Mouse (Mus musculus): ENCODE results near the gene Stat2. TPM values are rescaled to one million over a fixed set of nuclear protein-coding genes. Genes with fewer than 3 reads are reported as not detected.
"Not testable (repeated sequence)": the region's sequence is repeated elsewhere in the genome, so short reads cannot be mapped to it uniquely, and the experiment has no call there.

Stat2 gene
- total and polyA plus RNA-seq, 3 experiments: 7.3 to 12.2 (median 11.0) TPM

DNA sequence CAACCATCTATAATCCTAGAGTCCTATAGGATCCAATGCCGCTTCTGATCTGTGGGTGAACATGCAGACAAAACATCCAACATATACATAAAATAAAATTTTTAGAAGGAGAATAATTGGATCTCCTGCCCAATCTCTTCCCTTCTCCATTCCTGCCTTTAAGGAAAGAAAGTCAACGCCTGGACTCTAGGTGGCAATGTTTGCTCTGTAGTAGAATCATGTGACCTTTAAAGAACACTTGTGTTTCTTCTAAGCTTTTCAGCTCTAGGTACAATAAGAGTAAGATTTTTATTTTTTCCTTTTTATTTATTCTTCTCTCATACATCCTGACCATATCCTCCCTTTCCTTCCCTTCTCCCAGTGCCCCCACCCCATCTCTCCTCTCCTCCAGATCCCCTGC is 1.5 kb downstream of the Stat2 start:
- DNase-seq: no peak
- no peak overlapping the region for H3K27ac ChIP-seq
- H3K9ac ChIP-seq (ENCODE audit: low read depth, low read length): no peak overlapping the region
- H3K27me3 ChIP-seq (ENCODE audit: control insufficient read depth, insufficient read depth, low read length): no peaks in the 10 kb centered on the region
- no peaks in the 10 kb centered on the region; the same call in 1 of the 2 replicates for H3K79me2 ChIP-seq (replicated peaks; ENCODE audit: control insufficient read depth, insufficient read depth, low read length)
- H3K4me1 ChIP-seq (ENCODE audit: control insufficient read depth, insufficient read depth, low read length): peaks cover 5% of the 10 kb centered on the region
- H3K4me3 ChIP-seq: no peak overlapping the region
- H3K36me3 ChIP-seq (ENCODE audit: control insufficient read depth, insufficient read depth, low read length): peaks cover 5% of the 10 kb centered on the region; the same call in 1 of the 2 replicates
- TF ChIP-seq CTCF (IDR thresholded peaks at IDR 0.05): peak; percentile 57
- no peak for TF ChIP-seq POLR2A (IDR thresholded peaks at IDR 0.05; ENCODE audit: insufficient read depth, low read depth, low read length)
- TF ChIP-seq EP300 (IDR thresholded peaks at IDR 0.05; ENCODE audit: insufficient read depth, low read depth, low read length): no peak
- WGBS: 55% methylated on average over 2 of the region's 2 CpGs
- intact Hi-C loops (cut with DNase I): no loop called here

GRCm38 (mm10) chr10:128272819-128273439 is 2.6 kb downstream of the Stat2 start:
- H3K79me2 ChIP-seq (replicated peaks; ENCODE audit: control insufficient read depth, insufficient read depth, low read length); H3K27ac ChIP-seq; DNase-seq; intact Hi-C loops (cut with DNase I); H3K36me3 ChIP-seq (ENCODE audit: control insufficient read depth, insufficient read depth, low read length); H3K9ac ChIP-seq (ENCODE audit: low read depth, low read length); H3K4me1 ChIP-seq (ENCODE audit: control insufficient read depth, insufficient read depth, low read length); H3K27me3 ChIP-seq (ENCODE audit: control insufficient read depth, insufficient read depth, low read length); H3K4me3 ChIP-seq: not testable (repeated sequence)
- peak; percentile 40 for TF ChIP-seq CTCF (IDR thresholded peaks at IDR 0.05)
- 93% methylated on average over 7 of the region's 7 CpGs for WGBS

DNA sequence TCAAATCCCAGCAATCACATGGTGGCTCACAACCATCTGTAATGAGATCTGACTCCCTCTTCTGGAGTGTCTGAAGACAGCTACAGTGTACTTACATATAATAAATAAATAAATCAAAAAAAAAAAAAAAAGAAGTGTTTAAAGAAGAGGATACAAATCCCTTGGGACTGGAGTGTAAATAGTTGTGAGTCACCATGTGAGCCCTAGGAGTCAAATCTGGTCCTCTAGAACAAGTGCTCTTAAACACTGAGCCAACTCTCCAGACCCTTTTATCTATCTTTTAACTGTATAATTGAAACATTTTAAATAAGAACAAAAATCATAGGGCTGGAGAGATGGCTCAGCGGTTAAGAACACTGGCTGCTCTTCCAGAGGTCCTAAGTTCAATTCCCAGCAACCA is 5.0 kb downstream of the Stat2 start:
- H3K27me3 ChIP-seq (ENCODE audit: control insufficient read depth, insufficient read depth, low read length); H3K79me2 ChIP-seq (replicated peaks; ENCODE audit: control insufficient read depth, insufficient read depth, low read length); H3K9ac ChIP-seq (ENCODE audit: low read depth, low read length); H3K36me3 ChIP-seq (ENCODE audit: control insufficient read depth, insufficient read depth, low read length); intact Hi-C loops (cut with DNase I); DNase-seq; H3K27ac ChIP-seq; H3K4me3 ChIP-seq; H3K4me1 ChIP-seq (ENCODE audit: control insufficient read depth, insufficient read depth, low read length): not testable (repeated sequence)
- WGBS: 83% methylated on average over 1 of the region's 1 CpGs

DNA sequence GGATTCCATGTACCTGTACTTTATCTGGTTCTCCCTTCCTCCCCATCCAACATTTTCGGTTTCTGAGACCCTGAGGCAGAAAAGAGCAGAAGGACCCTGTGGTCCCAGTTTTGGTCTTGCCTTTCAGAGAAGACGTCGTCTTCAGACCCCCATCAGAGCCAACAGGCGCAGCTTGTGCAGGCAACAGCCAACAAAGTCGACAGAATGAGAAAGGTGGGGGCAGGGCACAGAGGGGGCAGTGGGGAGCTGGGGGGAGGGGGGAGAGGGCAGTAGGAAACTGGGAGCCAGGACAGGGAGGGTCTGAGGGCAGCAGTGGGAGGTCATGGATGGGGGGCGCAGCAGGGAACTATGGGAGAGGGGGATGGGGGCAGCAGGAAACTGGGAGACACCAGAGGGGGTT is 7.8 kb downstream of the Stat2 start:
- no peak overlapping the region for H3K9ac ChIP-seq (ENCODE audit: low read depth, low read length)
- H3K4me3 ChIP-seq: no peak overlapping the region
- H3K36me3 ChIP-seq (ENCODE audit: control insufficient read depth, insufficient read depth, low read length): no peaks in the 10 kb centered on the region
- H3K27ac ChIP-seq: no peak overlapping the region
- intact Hi-C loops (cut with DNase I): no loop called here
- no peaks in the 10 kb centered on the region for H3K4me1 ChIP-seq (ENCODE audit: control insufficient read depth, insufficient read depth, low read length)
- TF ChIP-seq POLR2A (IDR thresholded peaks at IDR 0.05; ENCODE audit: insufficient read depth, low read depth, low read length): no peak
- no peak for TF ChIP-seq CTCF (IDR thresholded peaks at IDR 0.05)
- TF ChIP-seq EP300 (IDR thresholded peaks at IDR 0.05; ENCODE audit: insufficient read depth, low read depth, low read length): no peak
- no peak for DNase-seq
- H3K27me3 ChIP-seq (ENCODE audit: control insufficient read depth, insufficient read depth, low read length): no peaks in the 10 kb centered on the region
- H3K79me2 ChIP-seq (replicated peaks; ENCODE audit: control insufficient read depth, insufficient read depth, low read length): no peaks in the 10 kb centered on the region
- 71% methylated on average over 6 of the region's 6 CpGs for WGBS

DNA sequence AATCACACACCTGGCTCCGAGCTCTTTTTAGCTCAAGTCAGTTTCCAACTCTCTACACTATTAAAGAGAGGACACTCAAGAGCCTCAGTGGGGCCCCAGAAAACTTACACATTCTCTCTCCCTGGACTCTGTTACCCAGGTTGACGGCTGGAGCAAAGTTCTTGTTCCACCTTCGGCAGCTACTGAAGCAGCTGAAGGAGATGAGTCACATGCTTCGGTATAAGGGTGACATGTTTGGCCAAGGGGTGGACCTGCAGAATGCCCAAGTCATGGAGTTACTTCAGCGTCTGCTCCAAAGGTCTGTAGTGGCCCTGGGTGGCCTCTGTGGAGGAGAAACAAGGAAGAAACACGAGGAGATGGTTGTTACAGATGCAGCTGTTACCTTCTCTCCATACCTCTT is 10.6 kb downstream of the Stat2 start:
- no peaks in the 10 kb centered on the region for H3K4me1 ChIP-seq (ENCODE audit: control insufficient read depth, insufficient read depth, low read length)
- H3K27me3 ChIP-seq (ENCODE audit: control insufficient read depth, insufficient read depth, low read length): no peaks in the 10 kb centered on the region
- intact Hi-C loops (cut with DNase I): loop anchor here (10.0 kb wide), 1 partner anchor 146 kb away; no protein-coding TSS in a partner anchor
- no peak overlapping the region for H3K4me3 ChIP-seq
- no peak for DNase-seq
- H3K79me2 ChIP-seq (replicated peaks; ENCODE audit: control insufficient read depth, insufficient read depth, low read length): no peaks in the 10 kb centered on the region
- no peak overlapping the region for H3K9ac ChIP-seq (ENCODE audit: low read depth, low read length)
- TF ChIP-seq EP300 (IDR thresholded peaks at IDR 0.05; ENCODE audit: insufficient read depth, low read depth, low read length): no peak
- WGBS: 88% methylated on average over 6 of the region's 6 CpGs
- no peaks in the 10 kb centered on the region for H3K36me3 ChIP-seq (ENCODE audit: control insufficient read depth, insufficient read depth, low read length)
- H3K27ac ChIP-seq: no peak overlapping the region

GRCm38 (mm10) chr10:128281682-128282081 is 11.3 kb downstream of the Stat2 start:
- H3K27ac ChIP-seq: no peak overlapping the region
- no peak overlapping the region for H3K9ac ChIP-seq (ENCODE audit: low read depth, low read length)
- no peaks in the 10 kb centered on the region for H3K36me3 ChIP-seq (ENCODE audit: control insufficient read depth, insufficient read depth, low read length)
- TF ChIP-seq CTCF (IDR thresholded peaks at IDR 0.05): no peak
- TF ChIP-seq EP300 (IDR thresholded peaks at IDR 0.05; ENCODE audit: insufficient read depth, low read depth, low read length): no peak
- TF ChIP-seq POLR2A (IDR thresholded peaks at IDR 0.05; ENCODE audit: insufficient read depth, low read depth, low read length): no peak
- DNase-seq: no peak
- no peaks in the 10 kb centered on the region for H3K4me1 ChIP-seq (ENCODE audit: control insufficient read depth, insufficient read depth, low read length)
- WGBS: 93% methylated on average over 14 of the region's 14 CpGs
- intact Hi-C loops (cut with DNase I): loop anchor here (10.0 kb wide), 1 partner anchor 147 kb away; no protein-coding TSS in a partner anchor
- no peaks in the 10 kb centered on the region for H3K27me3 ChIP-seq (ENCODE audit: control insufficient read depth, insufficient read depth, low read length)
- no peak overlapping the region for H3K4me3 ChIP-seq
- no peaks in the 10 kb centered on the region for H3K79me2 ChIP-seq (replicated peaks; ENCODE audit: control insufficient read depth, insufficient read depth, low read length)
